Mouse (Mus musculus) testis, adult 2 months (tissue): ENCODE results near the gene Hist1h4a.

Experiments used
- CTCF ChIP-seq: fragments of 200-500 bp; IDR thresholded peaks from 2 replicates; pipeline ENCODE4 v1.5.1; 2012; ENCODE audit warnings: low read depth, mild to moderate bottlenecking, inconsistent platforms, low read length, moderate library complexity; ENCODE audit not compliant: control insufficient read depth, insufficient read depth, insufficient replicate concordance
- POLR2A ChIP-seq: fragments of 200-500 bp; IDR thresholded peaks from 2 replicates; pipeline ENCODE4 v1.6.1; 2012; ENCODE audit warnings: low read depth, mild to moderate bottlenecking, inconsistent platforms, low read length, moderate library complexity; ENCODE audit not compliant: control insufficient read depth

- TF ChIP-seq POLR2A (no peak), CTCF (no peak)
Measured at GRCm38 (mm10) chr13:23725213-23725612, 35.8 kb downstream of the Hist1h4a start.
